Mouse (Mus musculus) CH12.LX (cell line): ENCODE results near the gene Grip1. TPM values are rescaled to one million over a fixed set of nuclear protein-coding genes. Genes with fewer than 3 reads are reported as not detected.

Experiments used
- DNase-seq: peaks from one replicate; pipeline ENCODE4 v3.0.0-alpha.2; 2013; ENCODE audit errors: extremely low read depth
- H3K27ac ChIP-seq: 2 replicates; pipeline ENCODE4 v1.5.1; 2012; ENCODE audit warnings: low read depth, mild to moderate bottlenecking, control low read depth, moderate library complexity; ENCODE audit not compliant: insufficient read depth
- H3K27me3 ChIP-seq: replicated peaks from 2 replicates; pipeline ENCODE3; 2012; ENCODE audit warnings: inconsistent platforms
- H3K36me3 ChIP-seq, 2 experiments: replicated peaks in 1 of 2; 2 replicates each; pipeline versions ENCODE3 to v1.6.1; 2012; ENCODE audit warnings: inconsistent platforms in 1 of 2, low read length in 1 of 2, mild to moderate bottlenecking in 1 of 2, mixed read lengths in 1 of 2, moderate library complexity in 1 of 2; ENCODE audit not compliant: control insufficient read depth in 1 of 2, insufficient read depth in 1 of 2
- H3K4me1 ChIP-seq, 2 experiments: 2 replicates each; pipeline ENCODE4 v1.6.1; 2012; ENCODE audit warnings: inconsistent platforms in 1 of 2, moderate library complexity in 1 of 2; ENCODE audit not compliant: insufficient read depth in 2 of 2, control insufficient read depth in 1 of 2
- H3K4me2 ChIP-seq: 2 replicates; pipeline ENCODE4 v1.6.1; 2012; ENCODE audit warnings: low read depth, mild to moderate bottlenecking, control low read depth; ENCODE audit not compliant: poor library complexity, insufficient read depth, severe bottlenecking
- H3K4me3 ChIP-seq, 3 experiments: fragments of 150-350 bp in 1 of 3; sonication (generic) in 1 of 3; replicated peaks in 1 of 3; 2 replicates each; pipeline versions ENCODE3 to v1.5.1; 2011 to 2012; ENCODE audit warnings: low read depth in 2 of 3, low read length in 2 of 3, mild to moderate bottlenecking in 2 of 3, moderate library complexity in 2 of 3, control low read depth in 1 of 3, improper control_type of control experiment in 1 of 3, inconsistent platforms in 1 of 3, mixed read lengths in 1 of 3; ENCODE audit not compliant: poor library complexity in 1 of 3
- H3K79me2 ChIP-seq: replicated peaks from 2 replicates; pipeline ENCODE4 v1.6.1; 2012; ENCODE audit warnings: mild to moderate bottlenecking, moderate library complexity; ENCODE audit not compliant: control insufficient read depth, poor library complexity, insufficient read depth, severe bottlenecking; ENCODE audit errors: extremely low read depth
- H3K9ac ChIP-seq: 2 replicates; pipeline ENCODE4 v1.6.1; 2012; ENCODE audit warnings: low read depth, mild to moderate bottlenecking, control low read depth, moderate library complexity; ENCODE audit not compliant: insufficient read depth
- H3K9me3 ChIP-seq: replicated peaks from 2 replicates; pipeline ENCODE3; 2012; ENCODE audit warnings: low read length, inconsistent platforms, mixed read lengths
- EP300 ChIP-seq: IDR thresholded peaks from 2 replicates; pipeline ENCODE4 v1.6.1; 2011; ENCODE audit warnings: low read length, improper control_type of control experiment
- GABPA ChIP-seq: IDR thresholded peaks from 2 replicates; pipeline ENCODE4 v1.6.1; 2012; ENCODE audit warnings: low read depth, low read length, improper control_type of control experiment, inconsistent platforms; ENCODE audit not compliant: insufficient replicate concordance
- HCFC1 ChIP-seq: IDR thresholded peaks from 2 replicates; pipeline ENCODE4 v1.6.1; 2012; ENCODE audit warnings: low read depth, mild to moderate bottlenecking, inconsistent platforms, low read length, improper control_type of control experiment
- JUND ChIP-seq: conservative IDR thresholded peaks from 2 replicates; pipeline ENCODE4 v1.6.1; 2011; ENCODE audit warnings: low read depth, low read length, improper control_type of control experiment
- KAT2A ChIP-seq: IDR thresholded peaks from 2 replicates; pipeline ENCODE4 v1.6.1; 2012; ENCODE audit warnings: low read length, improper control_type of control experiment, inconsistent platforms; ENCODE audit not compliant: insufficient replicate concordance
- MAFK ChIP-seq: IDR thresholded peaks from 2 replicates; pipeline ENCODE4 v1.6.1; 2011; ENCODE audit warnings: low read length, improper control_type of control experiment; ENCODE audit not compliant: insufficient replicate concordance
- MAZ ChIP-seq: IDR thresholded peaks from 2 replicates; pipeline ENCODE4 v1.6.1; 2012; ENCODE audit warnings: low read depth, mild to moderate bottlenecking, inconsistent platforms, low read length, improper control_type of control experiment, moderate library complexity
- MXI1 ChIP-seq: IDR thresholded peaks from 2 replicates; pipeline ENCODE4 v1.6.1; 2011; ENCODE audit warnings: mild to moderate bottlenecking, low read depth, low read length, improper control_type of control experiment
- NELFE ChIP-seq: IDR thresholded peaks from 2 replicates; pipeline ENCODE4 v1.6.1; 2011; ENCODE audit warnings: low read depth, low read length, improper control_type of control experiment
- PAX5 ChIP-seq: IDR thresholded peaks from 2 replicates; pipeline ENCODE4 v1.6.1; 2012; ENCODE audit warnings: low read length, inconsistent platforms, mixed read lengths
- POLR2A ChIP-seq: IDR thresholded peaks from 2 replicates; pipeline ENCODE4 v1.6.1; 2011; ENCODE audit warnings: low read depth, mild to moderate bottlenecking, improper control_type of control experiment, low read length
- RAD21 ChIP-seq: IDR thresholded peaks from 2 replicates; pipeline ENCODE4 v1.6.1; 2011; ENCODE audit warnings: low read depth, mild to moderate bottlenecking, low read length, improper control_type of control experiment, moderate library complexity
- SIN3A ChIP-seq: IDR thresholded peaks from 2 replicates; pipeline ENCODE4 v1.6.1; 2012; ENCODE audit warnings: low read length, improper control_type of control experiment, inconsistent platforms
- SMC3 ChIP-seq: IDR thresholded peaks from 2 replicates; pipeline ENCODE4 v1.6.1; 2011; ENCODE audit warnings: low read depth, low read length, improper control_type of control experiment
- USF1 ChIP-seq: IDR thresholded peaks from 2 replicates; pipeline ENCODE4 v1.6.1; 2014; ENCODE audit warnings: low read depth, mild to moderate bottlenecking, inconsistent platforms, low read length, improper control_type of control experiment
- USF2 ChIP-seq: conservative IDR thresholded peaks from 2 replicates; pipeline ENCODE4 v1.6.1; 2011; ENCODE audit warnings: low read depth, low read length, improper control_type of control experiment
- ZKSCAN1 ChIP-seq: IDR thresholded peaks from 2 replicates; pipeline ENCODE4 v1.6.1; 2012; ENCODE audit warnings: low read depth, inconsistent platforms, low read length, improper control_type of control experiment, borderline replicate concordance
- ZMIZ1 ChIP-seq: IDR thresholded peaks from 2 replicates; pipeline ENCODE4 v1.6.1; 2012; ENCODE audit warnings: low read depth, mild to moderate bottlenecking, inconsistent platforms, low read length, improper control_type of control experiment
- ZNF384 ChIP-seq: IDR thresholded peaks from 2 replicates; pipeline ENCODE4 v1.6.1; 2012; ENCODE audit warnings: low read depth, low read length, improper control_type of control experiment, inconsistent platforms
- dilution Hi-C: fragments of 300-500 bp; cut with MboI; formaldehyde crosslinking; loops from 2 replicates; pipeline ENCODE4 v1.14.3; 2020; ENCODE audit warnings: low sequenced_read_pairs; ENCODE audit not compliant: extremely low pct_unique_long_range_greater_than_20kb, extremely low pct_ligation_motif_present
- in situ Hi-C: fragments of 300-500 bp; cut with MboI; formaldehyde crosslinking; loops from 3 replicates; pipeline ENCODE4 v1.14.3; 2019; ENCODE audit warnings: low sequenced_read_pairs, low pct_ligation_motif_present, low pct_unique_long_range_greater_than_20kb, mixed read lengths
- polyA plus RNA-seq: library from polyadenylated mRNA; unstranded; fragments of >175 nt; gene quantifications from 2 replicates; pipeline ENCODE4 v1.2.1, GENCODE M21; 2012; ENCODE audit warnings: low read depth; ENCODE audit not compliant: insufficient read length
- total RNA-seq, 2 experiments: library from RNA; depleted of rRNA; stranded (reverse); fragments of 300-350 nt in 1 of 2; fragments of >200 nt in 1 of 2; gene quantifications; 2 replicates each; pipeline ENCODE4 v1.2.3; 2012 to 2014

Grip1 gene
- total and polyA plus RNA-seq, 3 experiments: 0.09 to 0.33 (median 0.13) TPM

- no peak overlapping the region for H3K4me3 ChIP-seq
- H3K9me3 ChIP-seq: no peaks in the 10 kb centered on the region
- no peak for TF ChIP-seq USF2
- TF ChIP-seq GABPA: no peak
- TF ChIP-seq HCFC1: no peak
- TF ChIP-seq KAT2A: no peak
- no peak for TF ChIP-seq SMC3
- no peak for TF ChIP-seq PAX5
- TF ChIP-seq NELFE: no peak
- no peak for TF ChIP-seq ZNF384
- no peak for TF ChIP-seq JUND
- TF ChIP-seq ZMIZ1: no peak
- TF ChIP-seq POLR2A: no peak
- no peak for TF ChIP-seq MAFK
- no peak for TF ChIP-seq USF1
- TF ChIP-seq EP300: no peak
- TF ChIP-seq SIN3A: no peak
- no peaks in the 10 kb centered on the region for H3K36me3 ChIP-seq
- H3K27ac ChIP-seq: no peak overlapping the region
- H3K79me2 ChIP-seq: no peaks in the 10 kb centered on the region
- no peak overlapping the region for H3K9ac ChIP-seq
- H3K27me3 ChIP-seq: no peaks in the 10 kb centered on the region
- in situ Hi-C loops: no loop called here
- no peak overlapping the region for H3K4me2 ChIP-seq
- DNase-seq: no peak
- dilution Hi-C loops: no loop called here
- no peaks in the 10 kb centered on the region for H3K4me1 ChIP-seq
Observed at GRCm38 (mm10) chr10:119943906-119944305, 490.3 kb downstream of the Grip1 start.

DNA sequence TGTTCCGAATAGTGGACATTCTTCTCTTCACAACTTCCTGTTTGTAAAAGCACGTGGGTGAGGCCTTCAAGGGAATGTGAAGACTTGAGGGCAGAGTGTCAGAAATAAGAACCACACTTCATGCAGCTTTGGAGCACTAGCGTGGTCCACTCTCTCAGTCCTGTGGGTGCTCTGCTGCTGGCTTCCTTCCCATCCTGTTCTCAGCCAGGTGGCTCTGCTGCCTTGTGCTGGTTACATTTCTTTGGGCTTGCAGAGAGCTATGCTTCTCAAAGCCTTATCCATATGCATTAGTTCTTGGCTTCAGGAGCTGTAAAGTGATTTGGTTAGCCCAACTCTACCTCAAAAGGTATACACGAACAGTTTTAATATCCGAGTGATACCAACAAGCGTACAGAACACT is 497.8 kb downstream of the Grip1 start:
- in situ Hi-C loops: no loop called here
- dilution Hi-C loops: no loop called here
- no peaks in the 10 kb centered on the region for H3K9me3 ChIP-seq

More for the DNA sequence above, 497.8 kb downstream of the Grip1 start:
- H3K79me2 ChIP-seq: no peaks in the 10 kb centered on the region
- no peaks in the 10 kb centered on the region for H3K27me3 ChIP-seq
- no peaks in the 10 kb centered on the region for H3K36me3 ChIP-seq
- no peak overlapping the region for H3K4me3 ChIP-seq
- no peak for DNase-seq
- peaks cover 3 to 9% of the 10 kb centered on the region in 2 experiments; a peak in 2 of 4 replicates for H3K4me1 ChIP-seq
- H3K27ac ChIP-seq: no peak overlapping the region
- TF ChIP-seq ZKSCAN1 (no peak), MAZ (no peak), RAD21 (no peak), MXI1 (no peak), SMC3 (no peak)
- no peak overlapping the region for H3K9ac ChIP-seq
- H3K4me2 ChIP-seq: no peak overlapping the region
